Mouse (Mus musculus): ENCODE data around the gene Gm20425. TPM values are rescaled to one million over a fixed set of nuclear protein-coding genes. Genes with fewer than 3 reads are reported as not detected.
"Not testable (repeated sequence)": the region's sequence is repeated elsewhere in the genome, so short reads cannot be mapped to it uniquely, and the experiment has no call there.

Gene Gm20425
- polyA plus RNA-seq, 1 experiment from 2014 or later, result 4.9 TPM

DNA sequence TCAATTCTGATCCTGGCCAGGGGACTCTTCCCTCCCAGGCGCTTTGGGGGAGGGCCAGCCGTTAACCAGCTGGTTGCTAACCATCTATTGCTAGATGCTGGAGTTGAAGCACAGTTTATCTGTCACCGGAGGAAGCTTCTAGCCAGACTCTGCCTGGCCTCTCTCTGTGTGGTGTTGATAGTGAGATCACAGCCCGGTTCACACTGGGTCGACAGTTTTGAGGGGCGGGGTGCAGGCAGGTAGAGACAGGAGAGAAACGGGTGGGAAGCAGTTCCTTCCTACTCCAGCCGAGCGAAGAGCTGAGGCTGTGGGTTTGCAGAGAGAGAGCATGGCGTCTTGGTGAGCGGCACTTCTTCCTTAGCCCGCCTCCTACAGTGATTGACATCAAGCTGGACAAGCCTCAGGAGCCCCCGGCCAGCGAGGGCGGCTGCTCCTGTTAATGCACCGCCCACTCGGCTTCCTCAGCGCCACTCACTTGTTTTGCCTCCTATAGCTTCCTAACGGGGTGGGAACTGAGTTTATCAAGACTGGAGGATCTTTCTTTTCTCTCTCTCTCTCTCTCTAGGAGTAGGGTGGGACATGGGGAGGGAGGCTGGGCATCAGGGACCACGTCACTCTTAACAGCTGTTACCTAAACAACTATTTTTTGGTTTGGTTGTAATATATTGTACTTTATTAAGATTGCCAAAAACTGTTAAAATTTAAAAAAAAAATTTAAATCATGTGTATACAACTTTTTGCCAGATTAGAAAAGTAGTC, 49.1 kb downstream of the Gm20425 start:
- ATAC-seq, result peak; percentile 93
- 2% methylated on average over 20 of the region's 20 CpGs for WGBS (ENCODE audit: insufficient replicate concordance)
- H3K27ac ChIP-seq, result peak overlapping the region; percentile 39; the same call in 1 of the 2 replicates

DNA sequence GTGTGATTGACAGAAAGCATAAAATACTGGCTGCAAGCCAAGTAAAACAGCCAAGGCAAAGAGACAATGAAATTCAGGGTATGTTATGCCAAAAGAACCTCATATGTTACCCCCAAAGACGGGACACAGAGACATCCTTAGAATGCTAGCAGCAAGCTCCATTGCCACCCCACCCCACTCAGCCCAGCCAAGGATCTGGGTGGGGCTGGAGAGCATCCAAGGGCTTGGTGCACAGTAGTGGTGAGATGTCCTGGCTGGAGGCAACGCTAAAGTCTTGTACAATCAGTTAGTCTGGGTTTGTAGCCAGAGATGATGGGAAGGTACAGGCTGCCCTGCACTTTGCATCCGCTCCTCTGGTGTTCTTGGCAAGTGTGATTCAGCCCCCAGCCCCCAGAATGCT, 49.8 kb downstream of the Gm20425 start:
- H3K4me1 ChIP-seq, result peaks cover 23% of the 10 kb centered on the region
- H3K4me2 ChIP-seq, result peak overlapping the region; percentile 78
- 0 out of 2 replicates have a peak, but pooled peaks cover 7% of the 10 kb centered on the region for H3K27me3 ChIP-seq (replicated peaks)
- peak; percentile 36; the same call in 1 of the 2 replicates for ATAC-seq
- no peak overlapping the region; the same call in 1 of the 2 replicates for H3K9ac ChIP-seq
- no peaks in the 10 kb centered on the region for H3K9me3 ChIP-seq (replicated peaks)
- peak overlapping the region; percentile 54 for H3K4me3 ChIP-seq
- no peaks in the 10 kb centered on the region for H3K36me3 ChIP-seq
- H3K27ac ChIP-seq, result peak overlapping the region; percentile 39; the same call in 1 of the 2 replicates
- WGBS (ENCODE audit: insufficient replicate concordance), result 63% methylated on average over 3 of the region's 3 CpGs

More for the DNA sequence above, 49.1 kb downstream of the Gm20425 start:
- peaks cover 23% of the 10 kb centered on the region for H3K4me1 ChIP-seq
- H3K4me3 ChIP-seq, result peak overlapping the region; percentile 54
- H3K9me3 ChIP-seq (replicated peaks), result no peaks in the 10 kb centered on the region
- 0 out of 2 replicates have a peak, but pooled peaks cover 3% of the 10 kb centered on the region for H3K27me3 ChIP-seq (replicated peaks)
- H3K9ac ChIP-seq, result peak overlapping the region; percentile 56
- no peaks in the 10 kb centered on the region for H3K36me3 ChIP-seq
- peak overlapping the region; percentile 78 for H3K4me2 ChIP-seq

DNA sequence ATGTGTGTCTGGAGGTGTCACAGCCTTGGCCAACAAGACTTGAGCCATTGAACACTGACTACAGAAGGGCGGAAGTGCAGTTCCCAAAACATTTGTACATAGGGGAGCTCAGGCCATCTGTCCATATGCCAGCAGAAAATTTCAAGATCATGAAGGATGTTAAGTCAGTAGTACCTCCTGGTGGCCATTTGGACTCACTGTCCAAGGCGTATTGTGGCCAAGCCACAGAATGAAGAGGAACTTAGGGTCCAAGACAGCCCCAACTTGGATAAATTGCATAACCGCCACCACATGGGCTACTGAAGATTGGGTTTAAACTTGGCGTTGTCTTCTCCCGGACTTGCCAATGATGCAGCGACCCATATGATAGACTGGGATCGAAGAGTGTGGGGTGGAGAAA, 54.4 kb downstream of the Gm20425 start:
- H3K4me3 ChIP-seq, result no peak overlapping the region
- no peak overlapping the region for H3K9ac ChIP-seq
- 83% methylated on average over 7 of the region's 7 CpGs for WGBS (ENCODE audit: insufficient replicate concordance)
- H3K4me1 ChIP-seq, result peaks cover 11% of the 10 kb centered on the region
- no peak overlapping the region for H3K4me2 ChIP-seq
- H3K9me3 ChIP-seq (replicated peaks), result no peaks in the 10 kb centered on the region
- no peak overlapping the region for H3K27ac ChIP-seq
- H3K36me3 ChIP-seq, result no peaks in the 10 kb centered on the region
- no peak for ATAC-seq
- H3K27me3 ChIP-seq (replicated peaks), result 0 out of 2 replicates have a peak, but pooled peaks cover 16% of the 10 kb centered on the region

DNA sequence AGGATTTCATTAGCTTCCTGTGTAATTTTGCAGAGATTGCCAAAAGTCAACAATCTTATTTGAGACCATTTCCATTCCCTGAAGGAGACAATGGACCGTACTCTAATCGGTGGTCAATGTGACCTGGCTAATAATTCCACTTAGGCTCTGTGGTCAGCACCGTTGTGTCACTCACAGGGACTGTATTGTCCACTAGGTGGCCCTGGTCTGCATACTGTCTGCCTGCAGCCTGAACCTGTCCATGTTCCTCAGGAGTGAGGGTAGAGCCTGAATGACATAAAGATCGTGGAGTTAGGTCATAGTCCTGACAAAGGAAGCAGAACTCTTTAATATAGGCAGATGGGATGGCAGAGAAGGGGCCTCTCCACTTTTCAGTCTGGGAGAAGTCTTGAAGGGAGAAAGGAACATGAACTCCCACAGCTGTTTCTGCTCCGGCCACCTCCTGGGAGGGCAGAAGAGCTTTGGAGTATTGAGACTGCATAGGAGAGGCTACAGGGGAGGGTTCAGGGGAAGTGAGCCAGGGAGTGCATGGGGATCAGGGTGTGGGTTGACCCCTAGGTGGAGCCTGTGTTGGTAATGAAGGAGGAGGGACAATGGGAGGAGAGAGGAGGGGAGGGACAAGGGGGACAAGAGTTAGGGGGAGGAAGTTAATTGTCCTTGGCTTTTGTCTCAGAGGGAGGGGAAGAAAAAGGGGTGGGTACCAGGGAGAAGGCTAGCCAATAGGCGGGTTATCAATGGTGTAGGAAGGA, 55.2 kb downstream of the Gm20425 start:
- H3K36me3 ChIP-seq, result no peaks in the 10 kb centered on the region
- no peak overlapping the region for H3K4me3 ChIP-seq
- no peak overlapping the region for H3K27ac ChIP-seq
- no peak overlapping the region for H3K4me2 ChIP-seq
- H3K27me3 ChIP-seq (replicated peaks), result 0 out of 2 replicates have a peak, but pooled peaks cover 16% of the 10 kb centered on the region
- H3K9me3 ChIP-seq (replicated peaks), result no peaks in the 10 kb centered on the region
- H3K9ac ChIP-seq, result no peak overlapping the region
- ATAC-seq, result peak; percentile 53
- H3K4me1 ChIP-seq, result peaks cover 4% of the 10 kb centered on the region; the same call in 1 of the 2 replicates
- WGBS (ENCODE audit: insufficient replicate concordance), result 42% methylated on average over 6 of the region's 6 CpGs

DNA sequence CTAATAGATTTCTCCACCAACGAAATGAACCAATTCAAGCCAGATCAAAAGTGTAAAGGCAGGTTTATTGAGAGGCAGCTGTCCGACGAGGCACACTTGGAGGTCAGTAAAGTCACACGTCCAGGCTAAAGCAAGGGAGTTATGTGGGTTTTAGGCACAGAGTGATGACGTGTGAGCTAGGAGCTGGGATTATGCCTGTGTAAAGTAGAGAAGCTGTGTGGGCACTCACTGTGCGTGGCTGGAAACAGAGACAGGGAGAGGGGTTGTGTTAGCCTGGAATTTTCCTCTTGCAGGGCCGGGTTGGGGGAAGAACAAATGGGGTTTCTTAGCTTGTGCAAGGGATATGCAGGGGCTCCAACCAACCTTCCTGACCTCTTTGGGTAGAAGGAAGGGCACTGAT, 61.3 kb downstream of the Gm20425 start:
- Histone ChIP-seq H3K36me3 (no peaks in the 10 kb centered on the region), H3K9me3 (replicated peaks) (no peaks in the 10 kb centered on the region), H3K9ac (no peak overlapping the region), H3K27me3 (replicated peaks) (0 out of 2 replicates have a peak, but pooled peaks cover 11% of the 10 kb centered on the region), H3K4me2 (no peak overlapping the region), H3K27ac (no peak overlapping the region), H3K4me1 (no peaks in the 10 kb centered on the region), H3K4me3 (no peak overlapping the region)
- WGBS (ENCODE audit: insufficient replicate concordance), result 64% methylated on average over 7 of the region's 7 CpGs
- ATAC-seq, result no peak

DNA sequence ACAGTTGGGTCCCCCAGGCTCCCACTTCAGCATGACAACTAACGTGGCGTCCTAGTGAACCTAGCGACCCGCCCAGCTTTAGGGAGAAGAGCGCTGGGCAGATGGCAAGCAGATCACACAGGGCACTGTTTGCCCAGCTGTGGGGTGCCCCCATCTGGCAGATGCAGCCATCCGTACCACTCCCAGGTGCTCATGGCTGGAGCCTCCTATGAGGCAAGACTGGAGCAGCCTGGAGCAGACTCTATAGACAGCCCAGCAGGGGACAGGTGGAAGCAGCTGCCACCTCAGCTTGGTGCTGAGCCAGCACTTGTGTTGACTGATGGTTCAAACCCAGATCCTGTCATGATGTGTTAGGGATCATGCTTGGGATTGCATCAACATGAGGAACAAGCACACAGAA, 62.1 kb downstream of the Gm20425 start:
- H3K4me2 ChIP-seq, result no peak overlapping the region
- no peak overlapping the region for H3K9ac ChIP-seq
- H3K27me3 ChIP-seq (replicated peaks), result 0 out of 2 replicates have a peak, but pooled peaks cover 14% of the 10 kb centered on the region
- no peak overlapping the region for H3K27ac ChIP-seq
- H3K4me1 ChIP-seq, result no peaks in the 10 kb centered on the region
- no peaks in the 10 kb centered on the region for H3K36me3 ChIP-seq
- no peak for ATAC-seq
- H3K4me3 ChIP-seq, result no peak overlapping the region
- no peaks in the 10 kb centered on the region for H3K9me3 ChIP-seq (replicated peaks)
- WGBS (ENCODE audit: insufficient replicate concordance), result 70% methylated on average over 6 of the region's 6 CpGs

DNA sequence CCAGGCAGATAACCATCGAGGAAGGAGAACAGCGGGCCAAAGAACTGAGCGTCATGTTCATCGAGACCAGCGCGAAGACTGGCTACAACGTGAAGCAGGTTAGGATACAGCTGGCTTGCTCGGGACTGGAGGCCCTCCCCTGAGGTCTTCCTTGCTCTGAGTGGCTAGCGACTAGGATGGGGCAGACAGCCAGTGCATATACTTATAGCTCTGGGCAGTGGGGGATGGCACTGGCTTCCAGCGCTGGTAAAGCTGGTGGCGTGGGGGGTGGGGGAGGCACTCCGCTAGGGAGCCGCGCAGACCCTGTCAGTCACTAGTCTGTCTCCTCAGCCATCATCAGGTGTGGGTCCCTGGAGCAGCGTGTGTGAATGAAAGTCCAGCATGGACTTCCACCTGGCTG, 66.3 kb downstream of the Gm20425 start:
- H3K27ac ChIP-seq, result no peak overlapping the region
- no peak for ATAC-seq
- no peaks in the 10 kb centered on the region for H3K36me3 ChIP-seq
- H3K27me3 ChIP-seq (replicated peaks), result peaks cover 10% of the 10 kb centered on the region; the same call in 1 of the 2 replicates
- no peak overlapping the region for H3K4me2 ChIP-seq
- WGBS (ENCODE audit: insufficient replicate concordance), result 64% methylated on average over 15 of the region's 15 CpGs
- H3K9ac ChIP-seq, result no peak overlapping the region
- H3K4me1 ChIP-seq, result no peaks in the 10 kb centered on the region
- H3K4me3 ChIP-seq, result no peak overlapping the region
- no peaks in the 10 kb centered on the region for H3K9me3 ChIP-seq (replicated peaks)

DNA sequence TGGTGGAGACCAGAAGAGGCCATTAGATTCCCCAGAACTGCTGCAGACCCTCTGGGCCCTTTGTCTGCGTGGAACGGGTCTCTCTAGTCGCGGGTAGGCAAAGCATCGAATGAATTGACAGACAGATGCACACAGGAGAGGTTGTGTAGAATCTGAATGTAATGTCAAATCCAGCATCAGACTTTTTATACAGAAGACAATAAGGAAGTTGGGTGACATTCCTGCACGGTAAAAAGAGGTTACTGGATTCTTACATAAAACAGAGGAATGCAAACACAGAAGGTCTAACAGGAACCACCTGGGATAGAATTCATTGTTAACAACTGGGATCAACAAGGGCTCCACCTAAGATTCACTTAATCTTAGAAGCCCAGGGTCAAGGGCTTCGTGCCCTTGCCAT, 74.9 kb downstream of the Gm20425 start:
- H3K27ac ChIP-seq; H3K4me3 ChIP-seq; H3K27me3 ChIP-seq (replicated peaks); H3K36me3 ChIP-seq; H3K9me3 ChIP-seq (replicated peaks); H3K9ac ChIP-seq; H3K4me2 ChIP-seq; H3K4me1 ChIP-seq; ATAC-seq: not testable (repeated sequence)
- WGBS (ENCODE audit: insufficient replicate concordance), result 73% methylated on average over 7 of the region's 7 CpGs

DNA sequence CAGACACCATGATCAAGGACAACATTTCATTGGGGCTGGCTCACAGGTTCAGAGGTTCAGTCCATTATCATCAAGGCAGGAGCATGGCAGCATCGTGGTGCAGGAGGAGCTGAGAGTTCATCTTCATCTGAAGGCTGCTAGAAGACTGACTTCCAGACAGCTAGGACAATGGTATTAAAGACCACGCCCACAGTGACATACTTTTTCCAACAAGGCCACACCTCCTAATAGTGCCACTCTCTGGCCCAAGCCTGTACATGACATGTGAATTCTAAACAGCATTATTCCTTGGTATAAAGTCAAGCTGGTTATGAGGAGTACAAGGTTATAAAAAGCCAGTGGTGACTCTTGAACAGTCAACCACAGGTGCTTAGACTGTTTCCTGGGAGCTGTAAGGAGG, 75.5 kb downstream of the Gm20425 start:
- Histone ChIP-seq H3K9me3 (replicated peaks) (no peaks in the 10 kb centered on the region), H3K4me1 (no peaks in the 10 kb centered on the region), H3K27ac (no peak overlapping the region), H3K27me3 (replicated peaks) (peaks cover 7% of the 10 kb centered on the region; the same call in 1 of the 2 replicates), H3K9ac (no peak overlapping the region), H3K36me3 (no peaks in the 10 kb centered on the region), H3K4me2 (no peak overlapping the region), H3K4me3 (no peak overlapping the region)
- 47% methylated on average over 2 of the region's 2 CpGs for WGBS (ENCODE audit: insufficient replicate concordance)
- no peak for ATAC-seq

DNA sequence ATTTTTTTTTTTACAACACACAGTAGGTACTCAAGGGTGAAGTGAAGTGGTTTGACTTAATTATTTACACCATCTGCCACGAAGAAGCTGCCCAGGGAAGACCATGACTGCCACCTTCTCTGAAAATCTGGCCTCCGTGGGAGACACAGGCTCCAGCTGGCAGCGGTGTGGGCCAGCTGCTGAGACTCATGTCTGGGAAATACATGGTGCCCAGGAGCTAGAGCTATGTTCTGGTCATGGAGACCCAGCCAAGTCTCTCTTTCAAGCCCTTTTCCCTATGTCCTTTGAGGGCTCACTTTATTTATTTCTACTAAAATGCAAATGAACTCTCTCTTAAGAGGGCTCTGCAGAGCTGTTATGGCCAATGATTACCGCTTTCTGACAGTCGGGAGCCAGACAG, 76.8 kb downstream of the Gm20425 start:
- ATAC-seq, result no peak
- H3K4me1 ChIP-seq, result no peaks in the 10 kb centered on the region
- 65% methylated on average over 5 of the region's 5 CpGs for WGBS (ENCODE audit: insufficient replicate concordance)

DNA sequence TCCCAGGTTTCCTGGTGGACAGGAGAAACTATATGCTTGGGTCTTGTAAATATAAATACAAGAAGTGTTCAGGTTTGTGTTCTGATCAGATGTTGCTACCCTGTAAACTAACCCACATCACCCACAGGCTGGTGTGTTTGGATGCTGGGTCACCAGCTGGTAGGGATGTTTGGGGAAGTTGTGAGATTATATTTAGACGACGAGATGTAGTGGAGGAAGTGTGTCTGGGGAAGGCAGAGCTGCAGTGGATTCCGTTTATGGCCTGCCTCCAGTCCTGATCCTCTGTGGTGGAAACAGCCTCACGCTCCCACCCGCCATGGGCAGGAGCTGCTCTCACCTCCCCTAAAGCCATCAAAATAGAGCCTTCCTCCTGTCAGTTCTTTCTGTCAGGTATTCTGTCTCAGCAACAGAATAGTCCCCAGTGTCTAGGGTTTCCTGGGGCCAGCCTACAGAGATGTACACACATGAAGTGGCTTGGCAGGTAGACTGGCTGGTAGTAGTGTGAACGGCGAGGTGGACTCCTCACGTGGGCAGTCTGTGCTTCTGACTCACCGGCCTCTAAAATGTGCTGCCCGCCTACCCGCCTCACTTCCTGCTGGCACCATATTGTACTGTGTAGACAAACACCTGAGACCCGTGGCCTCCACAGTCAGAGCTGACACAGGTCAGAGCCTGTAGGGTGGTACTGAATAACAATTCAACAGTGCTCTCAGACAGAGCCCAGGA, 80.9 kb downstream of the Gm20425 start:
- no peaks in the 10 kb centered on the region for H3K4me1 ChIP-seq
- no peak overlapping the region for H3K4me2 ChIP-seq
- 52% methylated on average over 12 of the region's 12 CpGs for WGBS (ENCODE audit: insufficient replicate concordance)
- H3K4me3 ChIP-seq, result no peak overlapping the region
- no peaks in the 10 kb centered on the region for H3K36me3 ChIP-seq
- no peak for ATAC-seq
- H3K27ac ChIP-seq, result no peak overlapping the region
- H3K9me3 ChIP-seq (replicated peaks), result no peaks in the 10 kb centered on the region
- H3K9ac ChIP-seq, result no peak overlapping the region
- H3K27me3 ChIP-seq (replicated peaks), result 0 out of 2 replicates have a peak, but pooled peaks cover 4% of the 10 kb centered on the region

More for the DNA sequence above, 76.8 kb downstream of the Gm20425 start:
- Histone ChIP-seq H3K36me3 (no peaks in the 10 kb centered on the region), H3K9ac (no peak overlapping the region), H3K27ac (no peak overlapping the region), H3K27me3 (replicated peaks) (no peaks in the 10 kb centered on the region), H3K4me2 (no peak overlapping the region), H3K9me3 (replicated peaks) (no peaks in the 10 kb centered on the region), H3K4me3 (no peak overlapping the region)

Measured in liver, embryonic 12.5 days (tissue).